ENCODE assay signal across 8 mouse cellular contexts in genomic region chr17:15108473-15109441, GRCm38 (mm10).
DNase-seq lines count a peak whose midpoint lies in the region; ATAC-seq and TF ChIP-seq lines count a peak whose summit lies in the region.

No protein-coding gene starts in this region.

- H3K9ac ChIP-seq in kidney, embryonic 15.5 days = no peak overlapping the region
- no peak overlapping the region for H3K9ac ChIP-seq in intestine, embryonic 15.5 days
- peak overlapping the region; percentile 1; the same call in 1 of the 2 replicates for H3K9ac ChIP-seq in midbrain, embryonic 16.5 days (ENCODE audit: low read depth, low read length)

- H3K4me1 ChIP-seq in kidney, embryonic 15.5 days = peaks cover 21% of the 10 kb centered on the region
- H3K4me1 ChIP-seq in kidney, adult 2 months (ENCODE audit: control insufficient read depth, insufficient read depth, low read length) = no peaks in the 10 kb centered on the region
- peaks cover 23% of the 10 kb centered on the region for H3K4me1 ChIP-seq in intestine, embryonic 15.5 days (replicated peaks)
- peaks cover 5% of the 10 kb centered on the region for H3K4me1 ChIP-seq in midbrain, embryonic 16.5 days (ENCODE audit: control insufficient read depth, insufficient read depth, low read length)

- 12% methylated on average over 20 of the region's 20 CpGs for WGBS in kidney, embryonic 15.5 days
- WGBS in kidney, adult 2 months = 30% methylated on average over 20 of the region's 20 CpGs
- 11% methylated on average over 20 of the region's 20 CpGs for whole genome bisulfite sequencing in intestine, embryonic 15.5 days
- WGBS in midbrain, embryonic 16.5 days = 37% methylated on average over 20 of the region's 20 CpGs

- no peak for TF ChIP-seq CTCF in kidney, adult 2 months (conservative IDR thresholded peaks at IDR 0.05; ENCODE audit: insufficient read depth, insufficient read length, low read depth, low read length)

- peaks cover 2% of the 10 kb centered on the region; the same call in 1 of the 2 replicates for H3K27me3 ChIP-seq in kidney, embryonic 15.5 days
- H3K27me3 ChIP-seq in kidney, adult 2 months (replicated peaks; ENCODE audit: control insufficient read depth, insufficient read depth, low read length) = no peaks in the 10 kb centered on the region
- H3K27me3 ChIP-seq in intestine, embryonic 15.5 days (replicated peaks) = no peaks in the 10 kb centered on the region
- H3K27me3 ChIP-seq in midbrain, embryonic 16.5 days (ENCODE audit: control insufficient read depth, insufficient read depth, low read depth, low read length) = no peaks in the 10 kb centered on the region

- no peak for TF ChIP-seq POLR2A in kidney, adult 2 months (IDR thresholded peaks at IDR 0.05; ENCODE audit: low read depth, low read length)

- H3K27ac ChIP-seq in kidney, embryonic 15.5 days = peak overlapping the region; percentile 59
- no peak overlapping the region for H3K27ac ChIP-seq in kidney, adult 2 months (ENCODE audit: insufficient read depth, low read depth, low read length)
- peak overlapping the region; percentile 52 for H3K27ac ChIP-seq in intestine, embryonic 15.5 days
- no peak overlapping the region for H3K27ac ChIP-seq in midbrain, embryonic 16.5 days (ENCODE audit: low read length)

- no peaks in the 10 kb centered on the region for H3K9me3 ChIP-seq in kidney, embryonic 15.5 days (replicated peaks)
- H3K9me3 ChIP-seq in intestine, embryonic 15.5 days = no peaks in the 10 kb centered on the region
- no peaks in the 10 kb centered on the region for H3K9me3 ChIP-seq in midbrain, embryonic 16.5 days (replicated peaks; ENCODE audit: control insufficient read depth, low read length, poor library complexity, severe bottlenecking)

- H3K4me2 ChIP-seq in kidney, embryonic 15.5 days = peak overlapping the region; percentile 47
- peak overlapping the region; percentile 33; the same call in 1 of the 2 replicates for H3K4me2 ChIP-seq in intestine, embryonic 15.5 days (replicated peaks)
- peak overlapping the region; percentile 42 for H3K4me2 ChIP-seq in midbrain, embryonic 16.5 days (ENCODE audit: low read length)

- ATAC-seq in kidney, embryonic 15.5 days (replicated peaks; ENCODE audit: low FRiP score) = peak; percentile 87
- peak; percentile 87 for ATAC-seq in intestine, embryonic 15.5 days
- ATAC-seq in midbrain, embryonic 16.5 days = peak; percentile 75

- H3K36me3 ChIP-seq in kidney, embryonic 15.5 days = no peaks in the 10 kb centered on the region
- H3K36me3 ChIP-seq in kidney, adult 2 months (ENCODE audit: control insufficient read depth, insufficient read depth, low read length) = no peaks in the 10 kb centered on the region
- H3K36me3 ChIP-seq in intestine, embryonic 15.5 days = no peaks in the 10 kb centered on the region
- H3K36me3 ChIP-seq in midbrain, embryonic 16.5 days (ENCODE audit: control insufficient read depth, insufficient read depth, low read length) = no peaks in the 10 kb centered on the region

- no peak for DNase-seq in kidney, adult 2 months
- peak; percentile 85 for DNase-seq in embryo, embryonic 11 days
- no peak for DNase-seq in urinary bladder, adult 18-20 months (ENCODE audit: low spot score in 2 of 2)
- DNase-seq in c-Kit-positive CD71-positive TER-119-positive erythroid progenitor cells, embryonic 14.5 days (ENCODE audit: low spot score) = no peak
- DNase-seq in spleen, postnatal 10 days (ENCODE audit: low spot score in 2 of 2) = no peak

- 0 out of 2 replicates have a peak overlapping the region, but pooled peaks have one; percentile 12 for H3K4me3 ChIP-seq in kidney, embryonic 15.5 days (replicated peaks)
- H3K4me3 ChIP-seq in kidney, adult 2 months (ENCODE audit: insufficient read depth, low read depth, low read length) = no peak overlapping the region
- no peak overlapping the region for H3K4me3 ChIP-seq in intestine, embryonic 15.5 days (replicated peaks)
- no peak overlapping the region for H3K4me3 ChIP-seq in midbrain, embryonic 16.5 days (ENCODE audit: low read depth, low read length)

Comparison
In these comparisons a context has a peak if more than half of its experiments do, and no peak if none do; other contexts are left out.
1. H3K27ac ChIP-seq: peak in kidney, embryonic 15.5 days (single experiment) and intestine, embryonic 15.5 days (single experiment); none in kidney, adult 2 months (single experiment) and midbrain, embryonic 16.5 days (single experiment).
2. Peak in every context shown above with its lines, with median percentiles within 50 percentile points of each other: ATAC-seq and H3K4me2 ChIP-seq.